ENCODE assay signal across 14 mouse cellular contexts in the genomic region with DNA sequence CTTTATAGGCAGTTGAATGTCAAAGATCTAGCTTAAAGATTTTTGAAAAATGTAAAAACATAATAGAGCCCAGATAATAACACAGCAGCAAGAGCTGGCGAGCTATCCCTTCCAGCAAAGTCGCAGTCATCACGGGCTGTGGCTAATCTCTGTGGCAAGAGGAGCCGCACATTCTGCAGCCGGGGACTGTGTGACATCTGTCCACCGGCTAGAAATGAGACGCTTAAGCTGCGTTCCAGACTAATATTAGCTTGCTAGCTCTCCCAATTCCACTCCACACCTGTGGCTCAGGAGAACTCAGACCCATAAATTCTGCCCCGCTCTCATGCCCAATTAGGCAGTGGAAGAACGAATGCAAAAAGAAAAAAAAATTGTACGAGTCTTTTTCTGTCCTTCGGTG.
DNase-seq lines count a peak whose midpoint lies in the region; ATAC-seq lines count a peak whose summit lies in the region.
"Had no signal": no experiment of that assay in that cellular context is flagged by ENCODE, and none has a peak within 500 bp of the region (broad histone marks: within the 10 kb centered on the region; RNA-seq: fewer than 3 reads in every experiment).

No protein-coding gene starts in this region.

- H3K4me2 ChIP-seq in forebrain, embryonic 14.5 days (ENCODE audit: low read length), result no peak overlapping the region
- H3K4me2 ChIP-seq in forebrain, embryonic 12.5 days, result no peak overlapping the region
- peak overlapping the region; percentile 26; the same call in 1 of the 2 replicates for H3K4me2 ChIP-seq in hindbrain, embryonic 13.5 days
- no peak overlapping the region for H3K4me2 ChIP-seq in hindbrain, embryonic 11.5 days (replicated peaks; ENCODE audit: low read depth, low read length)
- no peak overlapping the region for H3K4me2 ChIP-seq in intestine, embryonic 15.5 days (replicated peaks)
- H3K4me2 ChIP-seq: kidney, embryonic 15.5 days; neural tube, embryonic 12.5 days had no signal

- no peaks in the 10 kb centered on the region for H3K9me3 ChIP-seq in forebrain, embryonic 14.5 days (replicated peaks; ENCODE audit: control insufficient read depth, low read length)
- no peaks in the 10 kb centered on the region for H3K9me3 ChIP-seq in forebrain, embryonic 12.5 days
- H3K9me3 ChIP-seq in hindbrain, embryonic 13.5 days, result no peaks in the 10 kb centered on the region
- H3K9me3 ChIP-seq in hindbrain, embryonic 11.5 days (ENCODE audit: control insufficient read depth, low read length), result no peaks in the 10 kb centered on the region
- no peaks in the 10 kb centered on the region for H3K9me3 ChIP-seq in midbrain, embryonic 10.5 days (replicated peaks)
- no peaks in the 10 kb centered on the region for H3K9me3 ChIP-seq in intestine, embryonic 15.5 days
- H3K9me3 ChIP-seq: kidney, embryonic 15.5 days; neural tube, embryonic 12.5 days had no signal

- no peak overlapping the region for H3K9ac ChIP-seq in forebrain, embryonic 14.5 days (ENCODE audit: low read length)
- H3K9ac ChIP-seq in forebrain, embryonic 12.5 days, result no peak overlapping the region
- H3K9ac ChIP-seq in hindbrain, embryonic 13.5 days, result no peak overlapping the region
- no peak overlapping the region for H3K9ac ChIP-seq in hindbrain, embryonic 11.5 days (ENCODE audit: low read depth, low read length)
- no peak overlapping the region for H3K9ac ChIP-seq in intestine, embryonic 15.5 days
- H3K9ac ChIP-seq: kidney, embryonic 15.5 days; neural tube, embryonic 12.5 days had no signal

- no peak overlapping the region for H3K4me3 ChIP-seq in forebrain, embryonic 14.5 days (ENCODE audit: low read depth, low read length)
- no peak overlapping the region for H3K4me3 ChIP-seq in forebrain, embryonic 12.5 days (replicated peaks)
- no peak overlapping the region for H3K4me3 ChIP-seq in hindbrain, embryonic 13.5 days
- H3K4me3 ChIP-seq in hindbrain, embryonic 11.5 days (ENCODE audit: low read depth, low read length), result no peak overlapping the region
- H3K4me3 ChIP-seq in midbrain, embryonic 10.5 days, result no peak overlapping the region
- no peak overlapping the region for H3K4me3 ChIP-seq in intestine, embryonic 15.5 days (replicated peaks)
- H3K4me3 ChIP-seq: kidney, embryonic 15.5 days; neural tube, embryonic 12.5 days had no signal

- no peaks in the 10 kb centered on the region for H3K27me3 ChIP-seq in forebrain, embryonic 14.5 days (replicated peaks; ENCODE audit: control insufficient read depth, insufficient read depth, low read length)
- no peaks in the 10 kb centered on the region for H3K27me3 ChIP-seq in forebrain, embryonic 12.5 days
- H3K27me3 ChIP-seq in hindbrain, embryonic 13.5 days, result 0 out of 2 replicates have a peak, but pooled peaks cover 2% of the 10 kb centered on the region
- no peaks in the 10 kb centered on the region for H3K27me3 ChIP-seq in hindbrain, embryonic 11.5 days (ENCODE audit: control insufficient read depth, insufficient read depth, low read length)
- peaks cover 17% of the 10 kb centered on the region for H3K27me3 ChIP-seq in midbrain, embryonic 10.5 days (ENCODE audit: low read depth, poor library complexity, severe bottlenecking)
- no peaks in the 10 kb centered on the region for H3K27me3 ChIP-seq in intestine, embryonic 15.5 days (replicated peaks)
- H3K27me3 ChIP-seq: kidney, embryonic 15.5 days; neural tube, embryonic 12.5 days had no signal

- 0 out of 2 replicates have a peak, but pooled peaks have one; percentile 25 for ATAC-seq in forebrain, embryonic 14.5 days
- ATAC-seq in forebrain, embryonic 12.5 days (ENCODE audit: low FRiP score), result no peak; the same call in 1 of the 2 replicates
- peak; percentile 69; the same call in 1 of the 2 replicates for ATAC-seq in hindbrain, embryonic 13.5 days (ENCODE audit: low FRiP score)
- no peak for ATAC-seq in hindbrain, embryonic 11.5 days (ENCODE audit: low FRiP score)
- no peak for ATAC-seq in intestine, embryonic 15.5 days

- peak; percentile 39 for DNase-seq in forebrain, embryonic 14.5 days (ENCODE audit: low spot score)
- no peak for DNase-seq in hindbrain, embryonic 11.5 days (ENCODE audit: low spot score)
- DNase-seq in midbrain, embryonic 10.5 days (ENCODE audit: low spot score), result peak; percentile 41
- DNase-seq in skeletal muscle tissue, adult 2 months (ENCODE audit: low read depth, low spot score), result peak; percentile 34
- no peak for DNase-seq in right cerebral cortex, postnatal 14 days
- DNase-seq: layer of hippocampus, postnatal 36 days; right cerebral cortex, postnatal 25 days had no signal

- WGBS in forebrain, embryonic 14.5 days, result 43% methylated on average over 12 of the region's 12 CpGs
- 66% methylated on average over 12 of the region's 12 CpGs for WGBS in forebrain, embryonic 12.5 days
- 44% methylated on average over 12 of the region's 12 CpGs for WGBS in hindbrain, embryonic 13.5 days
- 61% methylated on average over 12 of the region's 12 CpGs for WGBS in hindbrain, embryonic 11.5 days
- WGBS in midbrain, embryonic 10.5 days, result 71% methylated on average over 12 of the region's 12 CpGs
- 84% methylated on average over 12 of the region's 12 CpGs for WGBS in intestine, embryonic 15.5 days

- no peak overlapping the region for H3K27ac ChIP-seq in forebrain, embryonic 14.5 days (ENCODE audit: low read depth, low read length)
- no peak overlapping the region for H3K27ac ChIP-seq in forebrain, embryonic 12.5 days
- no peak overlapping the region for H3K27ac ChIP-seq in hindbrain, embryonic 13.5 days
- no peak overlapping the region for H3K27ac ChIP-seq in hindbrain, embryonic 11.5 days (ENCODE audit: low read depth, low read length)
- H3K27ac ChIP-seq in midbrain, embryonic 10.5 days (replicated peaks), result peak overlapping the region; percentile 60; the same call in 1 of the 2 replicates
- no peak overlapping the region for H3K27ac ChIP-seq in intestine, embryonic 15.5 days
- H3K27ac ChIP-seq: kidney, embryonic 15.5 days; macrophage; neural tube, embryonic 12.5 days had no signal

- no peaks in the 10 kb centered on the region for H3K36me3 ChIP-seq in forebrain, embryonic 14.5 days (ENCODE audit: control insufficient read depth, insufficient read depth, low read length)
- no peaks in the 10 kb centered on the region for H3K36me3 ChIP-seq in forebrain, embryonic 12.5 days (replicated peaks)
- H3K36me3 ChIP-seq in hindbrain, embryonic 13.5 days, result no peaks in the 10 kb centered on the region
- no peaks in the 10 kb centered on the region for H3K36me3 ChIP-seq in hindbrain, embryonic 11.5 days (ENCODE audit: control insufficient read depth, insufficient read depth, low read length)
- no peaks in the 10 kb centered on the region for H3K36me3 ChIP-seq in midbrain, embryonic 10.5 days
- H3K36me3 ChIP-seq in intestine, embryonic 15.5 days, result no peaks in the 10 kb centered on the region
- H3K36me3 ChIP-seq: G1E; kidney, embryonic 15.5 days; neural tube, embryonic 12.5 days had no signal

- peaks cover 32% of the 10 kb centered on the region for H3K4me1 ChIP-seq in forebrain, embryonic 14.5 days (ENCODE audit: control insufficient read depth, insufficient read depth, low read length)
- H3K4me1 ChIP-seq in forebrain, embryonic 12.5 days, result peaks cover 46% of the 10 kb centered on the region
- peaks cover 30% of the 10 kb centered on the region for H3K4me1 ChIP-seq in hindbrain, embryonic 13.5 days (replicated peaks)
- H3K4me1 ChIP-seq in hindbrain, embryonic 11.5 days (replicated peaks; ENCODE audit: control insufficient read depth, insufficient read depth, low read length), result no peaks in the 10 kb centered on the region
- peaks cover 59% of the 10 kb centered on the region for H3K4me1 ChIP-seq in midbrain, embryonic 10.5 days
- no peaks in the 10 kb centered on the region for H3K4me1 ChIP-seq in intestine, embryonic 15.5 days (replicated peaks)
- H3K4me1 ChIP-seq: kidney, embryonic 15.5 days had no signal

Comparison
In these comparisons a context has a peak if more than half of its experiments do, and no peak if none do; other contexts are left out.
1. ATAC-seq: peak in forebrain, embryonic 14.5 days (single experiment) and hindbrain, embryonic 13.5 days (single experiment); none in forebrain, embryonic 12.5 days (single experiment), hindbrain, embryonic 11.5 days (single experiment) and intestine, embryonic 15.5 days (single experiment).
2. DNase-seq: peak in forebrain, embryonic 14.5 days (single experiment), midbrain, embryonic 10.5 days (single experiment) and skeletal muscle tissue, adult 2 months (single experiment); none in hindbrain, embryonic 11.5 days (single experiment) and right cerebral cortex, postnatal 14 days (single experiment).